Comparison of ENCODE assay signal across 10 mouse cellular contexts in genomic region chr7:18679772-18680171, GRCm38 (mm10). TPM values are rescaled to one million over a fixed set of nuclear protein-coding genes. Genes with fewer than 3 reads are reported as not detected.
DNase-seq lines count a peak whose midpoint lies in the region; ATAC-seq and TF ChIP-seq lines count a peak whose summit lies in the region.
"Had no signal": no experiment of that assay in that cellular context is flagged by ENCODE, and none has a peak within 500 bp of the region (broad histone marks: within the 10 kb centered on the region; RNA-seq: fewer than 3 reads in every experiment).

No protein-coding gene starts in this region.

- no peaks in the 10 kb centered on the region for H3K36me3 ChIP-seq in heart, postnatal 0 days (replicated peaks; ENCODE audit: control insufficient read depth, insufficient read depth, low read length)
- H3K36me3 ChIP-seq in CH12.LX (replicated peaks in 1 of 2; ENCODE audit: control insufficient read depth in 1 of 2, insufficient read depth in 1 of 2, low read length in 1 of 2) = no peaks in the 10 kb centered on the region
- H3K36me3 ChIP-seq in liver, adult 2 months (ENCODE audit: control insufficient read depth, insufficient read depth, low read length) = no peaks in the 10 kb centered on the region
- H3K36me3 ChIP-seq: neural tube, embryonic 13.5 days had no signal

- no peaks in the 10 kb centered on the region for H3K27me3 ChIP-seq in heart, postnatal 0 days (ENCODE audit: control insufficient read depth, insufficient read depth, low read length)
- H3K27me3 ChIP-seq in CH12.LX (replicated peaks) = peaks cover 29% of the 10 kb centered on the region
- H3K27me3 ChIP-seq in liver, adult 2 months (ENCODE audit: control insufficient read depth, insufficient read depth, low read length) = no peaks in the 10 kb centered on the region
- H3K27me3 ChIP-seq: neural tube, embryonic 13.5 days had no signal

- no peak for TF ChIP-seq EP300 in heart, postnatal 0 days (IDR thresholded peaks at IDR 0.05; ENCODE audit: low read depth)
- TF ChIP-seq EP300 in CH12.LX (IDR thresholded peaks at IDR 0.05; ENCODE audit: low read length) = no peak

- WGBS in heart, postnatal 0 days = 43% methylated on average over 2 of the region's 2 CpGs
- 47% methylated on average over 2 of the region's 2 CpGs for WGBS in liver, adult 2 months

- no peak overlapping the region for H3K27ac ChIP-seq in heart, postnatal 0 days (ENCODE audit: low read depth)
- H3K27ac ChIP-seq in CH12.LX (ENCODE audit: insufficient read depth, low read depth) = no peak overlapping the region
- no peak overlapping the region for H3K27ac ChIP-seq in liver, adult 2 months (replicated peaks; ENCODE audit: insufficient read depth, low read depth, low read length)
- H3K27ac ChIP-seq: neural tube, embryonic 13.5 days had no signal

- dilution Hi-C loops in CH12.LX (cut with MboI; ENCODE audit: extremely low pct_ligation_motif_present, extremely low pct_unique_long_range_greater_than_20kb, low sequenced_read_pairs) = no loop called here

- H3K4me3 ChIP-seq in heart, postnatal 0 days (ENCODE audit: low read depth, low read length) = no peak overlapping the region
- no peak overlapping the region for H3K4me3 ChIP-seq in CH12.LX (replicated peaks in 1 of 3; ENCODE audit: low read depth in 2 of 3, low read length in 2 of 3, poor library complexity in 1 of 3)
- no peak overlapping the region for H3K4me3 ChIP-seq in liver, adult 2 months (ENCODE audit: insufficient read depth, low read depth, low read length)
- H3K4me3 ChIP-seq: neural tube, embryonic 13.5 days had no signal

- H3K9ac ChIP-seq in heart, postnatal 0 days (replicated peaks; ENCODE audit: low read depth, low read length) = no peak overlapping the region
- no peak overlapping the region for H3K9ac ChIP-seq in CH12.LX (ENCODE audit: insufficient read depth, low read depth)
- H3K9ac ChIP-seq in liver, adult 2 months (ENCODE audit: low read depth, low read length) = no peak overlapping the region
- H3K9ac ChIP-seq: neural tube, embryonic 13.5 days had no signal

- TF ChIP-seq CTCF in heart, postnatal 0 days (IDR thresholded peaks at IDR 0.05; ENCODE audit: low read depth) = peak; percentile 68
- peak; percentile 56 to 78 for TF ChIP-seq CTCF in CH12.LX (conservative IDR thresholded peaks at IDR 0.05 in 1 of 2, IDR thresholded peaks at IDR 0.05 in 1 of 2; ENCODE audit: low read depth in 2 of 2, low read length in 2 of 2)
- peak; percentile 71; the same call in 1 of the 2 replicates for TF ChIP-seq CTCF in brain, embryonic 14.5 days (IDR thresholded peaks at IDR 0.05; ENCODE audit: borderline replicate concordance, extremely low read depth, insufficient read depth, insufficient read length)
- TF ChIP-seq CTCF in liver, adult 2 months (IDR thresholded peaks at IDR 0.05; ENCODE audit: low read depth, low read length) = peak; percentile 53; the same call in 1 of the 2 replicates

- H3K79me2 ChIP-seq in CH12.LX (replicated peaks; ENCODE audit: control insufficient read depth, extremely low read depth, insufficient read depth, poor library complexity, severe bottlenecking) = no peaks in the 10 kb centered on the region
- H3K79me2 ChIP-seq in liver, adult 2 months (ENCODE audit: control insufficient read depth, insufficient read depth, low read length) = no peaks in the 10 kb centered on the region

- H3K4me2 ChIP-seq in heart, postnatal 0 days (ENCODE audit: low read depth, low read length) = no peak overlapping the region
- H3K4me2 ChIP-seq in CH12.LX (ENCODE audit: insufficient read depth, low read depth, poor library complexity, severe bottlenecking) = no peak overlapping the region
- H3K4me2 ChIP-seq: neural tube, embryonic 13.5 days had no signal

- H3K9me3 ChIP-seq in heart, postnatal 0 days (replicated peaks; ENCODE audit: control insufficient read depth, low read length) = no peaks in the 10 kb centered on the region
- no peaks in the 10 kb centered on the region for H3K9me3 ChIP-seq in CH12.LX (replicated peaks; ENCODE audit: low read length)
- H3K9me3 ChIP-seq: neural tube, embryonic 13.5 days had no signal

- ATAC-seq in heart, postnatal 0 days (ENCODE audit: insufficient read depth, low read depth) = no peak
- no peak for ATAC-seq in activated CD4-positive, CD25-positive, alpha-beta regulatory T cell, adult 4 months

- TF ChIP-seq RAD21 in CH12.LX (IDR thresholded peaks at IDR 0.05; ENCODE audit: low read depth, low read length) = peak; percentile 81

- no peaks in the 10 kb centered on the region for H3K4me1 ChIP-seq in heart, postnatal 0 days (ENCODE audit: control insufficient read depth, insufficient read depth)
- H3K4me1 ChIP-seq in CH12.LX (ENCODE audit: control insufficient read depth in 1 of 2, insufficient read depth in 2 of 2) = no peaks in the 10 kb centered on the region
- no peaks in the 10 kb centered on the region for H3K4me1 ChIP-seq in liver, adult 2 months (ENCODE audit: control insufficient read depth, insufficient read depth, low read length)
- H3K4me1 ChIP-seq: neural tube, embryonic 13.5 days had no signal

- in situ Hi-C loops in CH12.LX (cut with MboI; ENCODE audit: low pct_ligation_motif_present, low pct_unique_long_range_greater_than_20kb, low sequenced_read_pairs) = no loop called here

- DNase-seq in heart, postnatal 0 days (ENCODE audit: low spot score) = peak; percentile 34
- no peak for DNase-seq in heart, adult 8-10 months (ENCODE audit: low spot score)
- peak; percentile 31 for DNase-seq in CH12.LX (ENCODE audit: extremely low read depth)
- peak; percentile 60 for DNase-seq in brain, embryonic 14.5 days (ENCODE audit: low read depth)
- peak; percentile 35 for DNase-seq in heart, postnatal 4 days
- peak; percentile 11 for DNase-seq in liver, adult 2 months (ENCODE audit: extremely low read depth, low read depth, low spot score)
- DNase-seq in right cerebral cortex, postnatal 14 days = peak; percentile 27

- no peak for TF ChIP-seq POLR2A in CH12.LX (IDR thresholded peaks at IDR 0.05; ENCODE audit: low read depth, low read length)
- no peak for TF ChIP-seq POLR2A in brain, embryonic 14.5 days (IDR thresholded peaks at IDR 0.05; ENCODE audit: borderline replicate concordance, extremely low read depth, insufficient read depth, insufficient read length, poor library complexity, severe bottlenecking)
- TF ChIP-seq POLR2A in liver, adult 2 months (IDR thresholded peaks at IDR 0.05; ENCODE audit: extremely low read depth, insufficient read depth, low read length) = no peak

TF ChIP-seq in CH12.LX, 34 proteins besides CTCF, POLR2A, EP300 and RAD21:
- TF ChIP-seq ZC3H11A (IDR thresholded peaks at IDR 0.05; ENCODE audit: low read depth, low read length) (no peak), ETS1 (conservative IDR thresholded peaks at IDR 0.05; ENCODE audit: low read depth, low read length) (no peak), SMC3 (IDR thresholded peaks at IDR 0.05; ENCODE audit: low read depth, low read length) (peak; percentile 53)

RNA-seq across cellular contexts. Expression of gene Psg20, which starts 6.2 kb away (rescaled TPM):
- not detected in 2 replicates for total RNA-seq in heart, postnatal 0 days (2014; rRNA removed; ENCODE audit: low replicate concordance)
- polyA plus RNA-seq in heart, postnatal 0 days (2015; fragmentation: Nextera tagmentation; extraction: Ambion mirVana) = not detected in 2 replicates
- not detected for total RNA-seq in heart, adult 8-10 months (2022)
- not detected in 2 replicates for total RNA-seq in CH12.LX (2012; rRNA removed)
- not detected in 2 replicates for total RNA-seq in CH12.LX (2014; rRNA removed)
- polyA plus RNA-seq in CH12.LX (2012; ENCODE audit: insufficient read length, low read depth) = not detected in 2 replicates
- not detected in 2 replicates for polyA plus RNA-seq in brain, embryonic 14.5 days (2012; rRNA removed)
- not detected for total RNA-seq in heart, postnatal 4 days (2021)
- not detected in 2 replicates for total RNA-seq in liver, adult 2 months (2014; rRNA removed)
- not detected in 2 replicates for polyA plus RNA-seq in liver, adult 2 months (2012; rRNA removed)
- not detected for polyA plus RNA-seq in activated CD4-positive, CD25-positive, alpha-beta regulatory T cell, adult 4 months (2017; shearing (Covaris generic))
- total RNA-seq: adrenal gland, adult 18-20 months had no signal
- polyA plus RNA-seq: neural tube, embryonic 13.5 days had no signal

RNA-seq across cellular contexts. Expression of gene Psg21, which starts 23.2 kb away (rescaled TPM):
- not detected in 2 replicates for total RNA-seq in heart, postnatal 0 days (2014; rRNA removed; ENCODE audit: low replicate concordance)
- not detected in 2 replicates for polyA plus RNA-seq in heart, postnatal 0 days (2015; fragmentation: Nextera tagmentation; extraction: Ambion mirVana)
- not detected for total RNA-seq in heart, adult 8-10 months (2022)
- not detected in 2 replicates for total RNA-seq in CH12.LX (2012; rRNA removed)
- total RNA-seq in CH12.LX (2014; rRNA removed) = not detected in 2 replicates
- not detected in 2 replicates for polyA plus RNA-seq in CH12.LX (2012; ENCODE audit: insufficient read length, low read depth)
- 0.14 and 0.16 TPM in 2 replicates for polyA plus RNA-seq in brain, embryonic 14.5 days (2012; rRNA removed)
- total RNA-seq in heart, postnatal 4 days (2021) = not detected
- not detected in 2 replicates for total RNA-seq in liver, adult 2 months (2014; rRNA removed)
- not detected in 2 replicates for polyA plus RNA-seq in liver, adult 2 months (2012; rRNA removed)
- not detected for polyA plus RNA-seq in activated CD4-positive, CD25-positive, alpha-beta regulatory T cell, adult 4 months (2017; shearing (Covaris generic))
- total RNA-seq: adrenal gland, adult 18-20 months had no signal
- polyA plus RNA-seq: neural tube, embryonic 13.5 days had no signal

RNA-seq across cellular contexts. Expression of gene Psg22, which starts 38.1 kb away (rescaled TPM):
- not detected in 2 replicates for total RNA-seq in heart, postnatal 0 days (2014; rRNA removed; ENCODE audit: low replicate concordance)
- polyA plus RNA-seq in heart, postnatal 0 days (2015; fragmentation: Nextera tagmentation; extraction: Ambion mirVana) = 0.05 TPM in 1 of 2 replicates, not detected in the other
- total RNA-seq in heart, adult 8-10 months (2022) = not detected
- not detected in 2 replicates for total RNA-seq in CH12.LX (2012; rRNA removed)
- not detected in 2 replicates for total RNA-seq in CH12.LX (2014; rRNA removed)
- not detected in 2 replicates for polyA plus RNA-seq in CH12.LX (2012; ENCODE audit: insufficient read length, low read depth)
- not detected in 2 replicates for polyA plus RNA-seq in brain, embryonic 14.5 days (2012; rRNA removed)
- not detected for total RNA-seq in heart, postnatal 4 days (2021)
- not detected in 2 replicates for total RNA-seq in liver, adult 2 months (2014; rRNA removed)
- 0.04 TPM in 1 of 2 replicates, not detected in the other for polyA plus RNA-seq in liver, adult 2 months (2012; rRNA removed)
- polyA plus RNA-seq in activated CD4-positive, CD25-positive, alpha-beta regulatory T cell, adult 4 months (2017; shearing (Covaris generic)) = not detected
- total RNA-seq: adrenal gland, adult 18-20 months had no signal
- polyA plus RNA-seq: neural tube, embryonic 13.5 days had no signal
